Mouse (Mus musculus) cortical plate, adult 2 months (tissue): Measurements from ENCODE around the gene Ccdc92.

Experiments used
- CTCF ChIP-seq: fragments of 200-500 bp; IDR thresholded peaks from 2 replicates; pipeline ENCODE4 v1.5.1; 2011; ENCODE audit warnings: mild to moderate bottlenecking, control low read depth, low read length; ENCODE audit not compliant: insufficient read depth; ENCODE audit errors: extremely low read depth
- POLR2A ChIP-seq: fragments of 200-500 bp; IDR thresholded peaks from 2 replicates; pipeline ENCODE4 v1.6.1; 2011; ENCODE audit warnings: mild to moderate bottlenecking, low read length, control low read depth; ENCODE audit not compliant: insufficient read depth; ENCODE audit errors: extremely low read depth

GRCm38 (mm10) chr5:124835218-124835617, 27.0 kb downstream of the Ccdc92 start:
- TF ChIP-seq CTCF, result no peak
- no peak for TF ChIP-seq POLR2A
